Mouse (Mus musculus): ENCODE data around the gene Hivep1.

Gene Hivep1

DNA sequence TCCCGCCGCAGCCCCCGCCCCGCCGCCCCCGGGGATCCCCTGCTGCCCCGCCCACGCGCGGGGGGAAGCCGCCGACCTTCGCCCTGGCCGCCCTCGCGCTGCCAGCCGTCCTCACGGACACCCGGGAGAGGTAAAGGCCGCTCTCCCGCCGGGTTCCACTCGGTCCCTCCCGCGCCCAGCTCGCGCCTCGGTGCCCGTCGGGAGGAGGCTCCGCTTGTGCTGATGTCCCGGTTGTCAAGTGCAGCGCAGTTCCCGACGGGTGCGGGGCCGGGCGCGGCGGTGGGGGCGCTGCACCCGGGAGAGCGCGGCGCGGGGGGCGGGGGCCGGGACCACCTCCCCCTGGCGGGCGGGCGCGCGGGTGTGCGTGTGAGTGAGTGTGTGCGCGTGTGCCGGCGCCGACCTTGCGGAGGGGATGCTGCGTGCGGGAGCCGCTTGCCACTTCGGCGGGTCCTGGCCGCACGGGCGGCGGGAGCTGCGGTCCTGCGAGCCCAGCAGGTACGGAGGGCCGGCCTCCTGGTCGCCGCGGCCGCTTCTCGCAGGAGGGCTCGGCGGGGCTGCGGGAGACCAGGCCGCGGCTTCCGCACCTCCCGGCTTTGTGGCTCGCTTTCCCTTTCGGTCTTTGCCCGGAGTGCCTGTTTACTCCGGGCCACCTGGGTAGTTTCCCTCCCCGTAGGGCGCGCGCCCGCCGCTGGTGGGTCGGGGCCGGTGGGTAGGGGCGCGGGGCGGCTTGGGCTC lies at the start of gene Hivep1:
TSS of gene Hivep1 (plus strand) at position 61 of the 735 bp plus-strand sequence.
- peak; percentile 80 to 81 for DNase-seq

DNA sequence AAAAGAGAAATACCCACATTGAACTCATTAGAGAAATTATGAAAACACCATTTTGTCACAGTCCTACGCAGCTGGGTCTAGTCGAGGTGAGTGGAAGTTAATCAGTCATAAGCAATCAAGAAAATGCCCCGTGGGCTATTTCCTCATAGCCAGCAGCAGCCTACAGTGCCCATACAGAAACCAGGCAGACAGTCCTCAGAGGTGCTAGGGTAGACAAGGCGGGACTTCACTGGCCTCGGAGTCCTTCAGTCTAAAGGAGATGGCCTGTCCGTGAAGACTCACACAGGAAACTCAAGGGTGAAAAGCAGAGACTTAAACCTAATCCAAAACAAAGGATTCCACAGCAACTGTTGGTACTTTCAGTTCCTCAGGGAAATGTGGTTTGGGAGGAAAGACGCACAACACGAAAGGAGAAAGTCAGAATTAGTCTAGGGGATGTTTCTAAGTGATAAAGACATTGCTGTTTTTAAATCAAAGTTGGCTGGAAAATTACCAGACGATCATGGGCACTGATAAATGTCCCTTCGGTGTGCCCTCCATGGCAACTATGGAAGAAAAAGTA lies 36.3 kb upstream of the Hivep1 start:
- no peak for DNase-seq

DNA sequence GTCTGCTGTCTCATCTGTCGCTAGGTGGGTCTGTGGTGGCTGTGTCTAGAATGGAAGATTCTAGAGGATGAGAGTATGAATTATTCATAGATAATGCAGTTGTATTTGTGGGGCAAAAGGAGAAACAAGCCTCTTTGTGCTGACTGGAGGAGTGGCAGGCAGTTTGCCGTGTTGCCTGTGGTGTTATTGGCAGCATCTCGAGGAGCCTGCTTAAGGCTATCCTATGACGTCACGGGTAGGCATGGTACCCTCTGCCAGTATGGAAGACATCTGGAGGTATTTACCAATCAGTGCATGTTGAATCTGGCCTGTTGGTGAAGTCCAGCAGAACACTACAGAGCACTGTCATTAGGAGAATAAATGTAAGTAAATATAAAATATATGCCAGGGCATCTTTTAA lies 35.6 kb upstream of the Hivep1 start:
- DNase-seq, result no peak

DNA sequence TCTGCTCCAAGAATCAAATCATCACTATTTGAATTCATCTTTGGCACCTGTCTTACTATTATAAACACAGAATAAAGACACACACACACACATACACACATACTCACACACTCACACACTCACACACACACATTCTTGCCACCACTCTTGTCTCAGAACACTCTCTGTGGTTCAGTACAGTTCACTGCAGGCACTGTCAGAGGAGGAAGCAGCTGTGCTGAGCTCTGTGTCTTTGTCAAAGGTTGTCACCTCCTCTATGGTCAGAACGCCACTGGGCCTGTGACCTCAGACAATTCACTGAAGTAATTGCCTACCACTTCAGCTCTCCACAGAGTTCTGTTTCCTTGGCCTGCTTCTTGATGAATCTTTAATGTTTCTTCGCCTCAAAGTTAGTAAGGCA lies 33.5 kb upstream of the Hivep1 start:
- DNase-seq, result no peak

DNA sequence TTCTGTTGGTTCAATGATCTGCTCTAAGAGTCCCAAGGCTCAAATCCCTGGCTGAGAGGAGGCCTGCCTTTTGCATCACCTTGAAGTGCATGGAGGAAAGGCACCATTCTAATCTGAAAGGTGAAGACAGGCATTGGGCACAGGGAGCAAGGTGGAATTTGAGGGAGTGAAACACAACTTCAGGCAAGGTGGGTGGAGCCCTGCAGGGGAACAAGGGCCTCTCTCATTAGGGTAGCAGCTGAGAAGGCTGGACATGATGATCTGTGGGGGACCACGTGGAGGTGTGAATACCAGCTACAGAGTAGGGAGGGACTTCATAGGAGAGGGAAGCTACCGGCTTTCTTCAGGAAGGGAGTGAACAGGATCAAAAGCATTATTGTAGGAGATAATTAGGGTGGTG lies 10.6 kb upstream of the Hivep1 start:
- DNase-seq, result no peak

DNA sequence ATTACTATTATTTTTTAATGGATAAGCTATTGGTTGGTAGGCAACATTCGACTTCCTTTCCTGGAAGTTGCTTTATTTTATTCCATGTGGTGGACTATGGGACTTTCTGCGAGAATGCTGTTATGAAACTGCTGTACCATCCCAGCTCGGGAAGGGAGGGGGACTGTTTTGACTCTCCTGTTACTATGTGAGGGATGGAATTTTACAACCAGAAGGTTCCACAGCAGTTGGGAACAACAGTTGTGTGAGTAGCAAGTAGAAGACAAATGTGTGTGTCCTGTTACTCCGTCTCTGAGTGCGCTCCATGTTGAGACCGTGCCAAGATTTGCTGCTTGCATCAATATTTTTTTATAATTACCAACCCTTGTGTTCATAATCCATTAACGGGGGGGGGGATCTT lies 8.4 kb upstream of the Hivep1 start:
- DNase-seq, result no peak

DNA sequence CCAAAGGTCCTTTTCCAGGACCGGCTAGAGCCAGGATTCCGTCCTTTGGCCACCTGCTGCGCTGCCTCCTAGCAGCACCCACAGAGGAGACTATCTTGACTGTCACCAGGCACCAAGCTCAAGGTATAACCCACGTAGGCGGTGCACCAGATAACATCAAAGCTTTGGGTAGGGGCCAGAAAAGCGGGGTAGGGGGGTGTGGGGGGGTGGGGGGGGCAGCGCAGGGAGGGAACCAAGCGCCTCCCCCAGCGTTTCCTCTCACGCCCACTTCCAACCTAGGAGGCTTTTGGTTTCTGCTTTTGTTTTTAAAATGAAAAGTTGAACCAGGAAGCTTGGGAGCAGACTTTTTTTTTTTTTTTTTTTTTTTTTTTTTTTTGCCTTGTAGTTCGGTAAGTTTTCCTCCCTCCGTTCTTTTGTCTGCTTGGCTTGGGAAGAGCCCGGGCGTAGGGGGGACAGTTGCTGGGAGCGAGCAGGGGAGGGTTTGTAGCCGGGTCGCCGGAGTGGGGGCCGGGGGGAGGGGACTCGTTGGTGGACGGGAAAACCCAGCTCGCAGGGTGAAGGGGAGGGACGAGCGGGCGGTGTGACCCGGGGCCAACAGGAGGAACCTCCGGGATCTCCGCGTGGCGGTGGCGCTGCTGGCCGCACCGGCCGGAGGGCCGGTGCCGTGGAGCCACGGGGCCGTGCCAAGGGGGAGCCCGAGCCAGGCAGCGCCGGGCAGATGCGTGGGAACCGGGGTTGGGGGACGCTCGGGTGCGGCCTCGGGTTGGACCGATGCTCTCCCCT lies 2.6 kb upstream of the Hivep1 start:
- peak; percentile 76 for DNase-seq

DNA sequence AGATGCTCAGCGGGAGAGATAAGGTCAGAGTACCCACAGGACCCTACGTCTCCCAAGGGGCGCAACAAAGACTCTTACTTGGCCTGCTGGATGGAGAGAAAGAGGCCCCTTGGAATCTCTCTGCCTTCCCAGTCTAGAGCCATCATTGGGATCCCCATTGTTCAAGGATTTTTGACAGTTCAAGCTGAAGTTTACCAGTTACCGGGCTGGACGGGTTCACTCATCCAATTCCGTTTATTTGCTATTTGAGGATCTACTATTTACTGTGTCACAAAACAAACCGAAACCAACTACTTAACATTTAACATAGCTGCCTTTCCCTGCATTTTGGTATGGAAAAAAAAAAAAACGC lies 2.1 kb upstream of the Hivep1 start:
- no peak for DNase-seq

DNA sequence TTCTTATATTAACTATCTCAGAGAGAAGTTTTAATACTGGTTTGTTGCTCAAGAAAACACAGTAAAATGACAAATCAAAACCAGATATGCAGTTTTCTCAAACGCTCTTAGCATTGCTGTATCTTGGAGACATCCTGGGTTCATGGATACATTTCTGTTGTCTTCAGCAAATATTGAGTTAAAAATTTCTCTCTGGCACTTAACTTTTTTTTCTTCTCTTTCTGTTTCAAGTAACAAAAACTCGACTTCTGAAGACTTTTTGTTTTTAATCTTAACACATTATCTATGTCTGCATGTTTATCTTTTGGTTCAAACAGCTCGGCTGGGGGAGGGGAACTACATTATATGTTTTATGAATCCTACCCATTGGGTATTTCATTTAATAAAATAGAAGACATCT lies 1.7 kb upstream of the Hivep1 start:
- no peak for DNase-seq

DNA sequence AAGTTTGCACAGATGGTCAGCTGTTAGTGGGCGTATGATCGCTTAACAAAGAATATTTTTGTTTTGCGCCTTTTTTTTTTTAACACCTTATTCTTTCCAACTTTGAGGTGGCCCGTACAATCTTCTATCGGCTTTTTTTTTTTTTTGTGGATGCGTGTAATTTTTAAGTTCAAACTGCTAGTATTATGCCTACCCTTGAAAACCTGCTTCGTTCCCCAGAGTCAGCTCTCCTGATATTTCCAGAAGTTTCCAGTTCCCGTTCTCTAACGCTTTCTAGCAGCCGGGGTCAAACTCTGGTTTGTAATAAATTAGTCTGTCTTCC lies 980 bp upstream of the Hivep1 start:
- DNase-seq, result no peak

DNA sequence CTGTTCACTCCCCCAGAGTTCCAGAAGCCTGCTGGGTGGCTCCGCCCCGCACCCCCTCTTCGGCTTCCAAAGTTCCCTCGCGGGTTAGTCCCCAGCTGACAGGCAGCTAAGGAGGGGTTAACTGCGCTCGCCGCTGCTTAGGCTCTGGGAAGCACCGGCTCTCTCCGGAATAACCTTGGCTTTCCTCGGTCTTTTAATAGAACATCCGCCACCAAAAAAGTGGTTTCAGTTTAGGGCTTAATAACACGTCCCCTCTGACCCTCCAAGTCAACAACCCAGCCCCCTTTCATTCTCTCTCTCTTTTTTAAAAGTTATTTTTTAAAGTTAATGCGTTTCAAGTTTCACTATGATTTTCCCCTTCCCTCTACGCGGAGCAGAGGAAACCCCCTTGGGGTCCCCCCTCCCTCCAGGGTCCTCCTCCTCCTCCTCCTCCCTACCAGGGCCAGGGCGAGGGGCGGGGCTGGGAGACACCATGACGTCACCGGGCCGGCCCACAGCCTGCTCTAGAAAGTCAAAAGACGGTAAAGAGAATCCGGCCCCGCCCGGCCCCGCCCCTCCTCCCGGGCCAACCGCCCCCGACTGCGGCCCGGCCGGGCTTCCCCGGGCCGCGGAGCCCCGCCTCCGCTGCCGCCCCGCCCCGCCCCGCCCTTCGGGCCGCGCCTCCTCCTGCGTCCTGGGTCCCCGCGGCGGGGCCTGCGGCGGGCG lies 467 bp upstream of the Hivep1 start:
- DNase-seq, result peak; percentile 98 to 99

DNA sequence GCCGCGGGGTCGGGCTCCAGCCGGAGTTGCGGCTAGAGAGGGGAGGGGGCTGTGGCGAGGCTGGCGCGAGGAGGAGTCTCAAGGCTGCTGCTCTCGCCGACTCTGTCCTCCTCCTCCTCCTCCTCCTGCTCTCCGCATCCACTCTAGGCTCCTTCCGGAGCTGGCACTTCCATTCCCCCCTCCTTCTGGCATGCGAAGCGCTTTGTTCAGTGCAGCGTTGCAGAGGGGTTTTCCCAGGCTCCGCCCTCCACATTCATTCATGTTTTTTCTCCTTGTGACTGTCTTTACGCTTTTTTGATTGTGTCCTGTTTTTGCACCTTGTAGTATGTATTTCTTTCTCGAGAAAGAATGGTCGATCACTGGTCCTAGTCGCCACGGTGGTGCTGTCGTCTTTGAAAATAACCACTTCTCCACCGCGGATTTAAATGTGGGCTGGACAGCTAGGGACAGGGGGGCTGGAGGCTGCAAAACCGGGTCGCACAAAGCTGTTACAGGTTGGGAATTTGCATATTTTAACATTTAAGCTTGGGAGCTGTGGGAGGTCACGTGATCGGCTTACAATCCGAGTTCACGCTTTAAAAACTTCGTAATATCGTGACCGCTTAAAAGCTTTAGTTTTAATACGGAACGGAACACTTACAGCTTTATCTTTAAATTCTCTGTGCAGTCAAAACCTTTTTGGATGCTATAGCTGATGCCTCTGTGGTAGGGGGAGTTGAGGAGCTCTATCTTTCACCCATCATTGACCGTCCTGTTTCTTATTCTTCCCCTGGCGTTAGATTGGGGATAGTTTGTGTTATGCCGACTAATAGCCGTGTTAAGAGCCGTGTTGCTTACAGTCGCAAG lies 1.1 kb downstream of the Hivep1 start:
- peak; percentile 65 to 69 for DNase-seq

DNA sequence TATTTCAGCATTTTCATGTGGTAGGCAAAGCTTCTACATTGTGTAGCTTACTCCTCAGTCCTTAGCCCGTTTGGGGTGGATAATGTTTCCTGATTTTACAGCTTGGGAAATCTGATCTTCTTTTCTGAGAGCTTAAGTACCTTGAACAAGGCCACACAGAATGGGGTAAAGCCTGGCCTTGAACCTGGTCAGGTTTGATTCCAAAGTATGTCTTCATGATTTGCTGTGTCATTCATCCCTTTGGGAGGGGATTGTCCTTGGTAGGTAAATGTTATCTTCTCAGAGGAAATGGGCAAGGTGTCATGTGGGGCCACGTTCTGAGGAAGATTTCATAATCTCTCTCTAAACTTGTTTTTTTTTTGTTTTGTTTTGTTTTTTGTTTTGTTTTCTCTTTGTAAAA lies 1.8 kb downstream of the Hivep1 start:
- no peak for DNase-seq

DNA sequence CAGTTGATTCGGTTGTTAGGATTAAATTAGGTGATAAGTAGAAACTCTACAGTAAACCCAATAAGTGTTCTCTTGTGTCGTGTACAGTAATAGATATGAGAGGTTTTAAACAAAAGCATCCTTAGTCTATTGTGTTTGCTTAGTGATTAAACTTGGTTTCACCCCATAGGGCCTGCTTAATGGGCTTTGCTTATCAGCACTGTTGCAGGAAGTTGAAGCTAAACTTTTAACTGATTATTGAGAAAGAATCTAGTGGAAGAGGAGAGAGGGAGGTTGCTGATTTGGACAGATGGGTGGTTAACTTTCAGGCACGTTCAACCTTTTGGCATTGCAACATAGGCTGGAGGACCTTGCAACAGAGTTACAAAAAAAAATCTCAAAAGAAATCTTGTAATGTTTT lies 2.3 kb downstream of the Hivep1 start:
- no peak for DNase-seq

DNA sequence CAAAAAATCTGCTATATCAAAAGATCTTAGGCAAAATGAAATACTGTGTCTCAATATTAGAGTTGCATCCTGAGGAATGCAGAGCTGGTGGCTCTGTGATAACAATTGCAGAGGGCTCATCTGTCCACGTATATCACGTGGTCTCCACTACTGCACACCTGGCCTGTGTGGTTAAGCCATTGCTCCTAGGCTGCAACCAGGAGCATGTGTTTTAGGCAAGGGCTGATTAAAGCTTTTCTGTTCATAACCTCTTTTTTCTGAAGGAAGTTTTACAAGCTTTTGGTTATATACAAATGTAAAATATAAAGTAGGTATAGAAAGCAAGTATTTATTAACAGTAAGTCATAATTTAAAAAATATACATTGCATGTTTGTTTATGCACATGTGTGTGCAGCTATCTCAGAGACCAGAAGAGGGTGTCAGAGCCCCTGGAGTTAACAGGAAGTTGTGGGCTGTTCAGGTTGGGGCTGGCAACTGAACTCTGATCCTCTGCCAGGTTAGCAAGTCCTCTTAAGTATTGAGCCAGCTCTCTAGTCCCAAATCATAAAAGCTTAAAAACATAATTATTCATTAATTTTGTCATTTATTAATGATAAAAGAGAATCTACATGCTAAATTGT lies 5.0 kb downstream of the Hivep1 start:
- no peak for DNase-seq

DNA sequence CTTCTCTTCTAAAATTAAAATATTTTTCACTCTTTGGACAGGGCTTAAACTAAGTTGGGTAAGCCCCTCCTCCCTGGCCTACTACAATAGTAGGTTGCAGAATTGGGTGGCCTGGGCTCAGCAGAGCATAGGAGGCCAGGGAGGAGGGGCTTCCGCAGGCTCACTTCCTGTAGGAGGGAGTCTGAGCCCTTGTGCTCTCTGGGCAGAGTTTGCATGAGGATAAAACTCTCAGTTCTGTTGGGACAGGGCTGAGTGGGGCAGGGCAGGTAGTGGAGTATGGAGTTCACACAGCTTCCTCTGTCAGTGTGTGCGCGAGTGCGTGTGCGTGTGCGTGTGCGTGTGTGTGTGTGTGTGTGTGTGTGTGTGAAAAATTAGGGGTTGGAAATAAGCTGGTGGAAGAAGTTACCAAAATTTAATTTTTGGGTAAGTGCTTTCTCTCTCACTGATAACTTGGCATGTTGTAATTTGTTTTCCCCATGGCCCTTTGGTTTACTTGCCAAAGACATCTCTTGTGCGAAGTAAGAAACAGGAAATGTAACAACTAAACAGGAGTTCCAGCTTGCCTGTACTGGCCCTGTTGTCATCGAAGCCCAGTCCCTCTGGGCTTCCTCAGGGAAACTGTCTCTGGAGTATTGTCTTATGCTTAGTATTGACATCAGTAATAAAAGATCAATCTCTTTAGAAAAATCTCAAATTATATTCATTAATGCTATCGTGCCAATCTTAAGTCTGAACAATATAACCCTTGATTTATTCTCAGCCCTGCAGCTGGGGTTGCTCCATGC lies 9.2 kb downstream of the Hivep1 start:
- DNase-seq, result no peak

DNA sequence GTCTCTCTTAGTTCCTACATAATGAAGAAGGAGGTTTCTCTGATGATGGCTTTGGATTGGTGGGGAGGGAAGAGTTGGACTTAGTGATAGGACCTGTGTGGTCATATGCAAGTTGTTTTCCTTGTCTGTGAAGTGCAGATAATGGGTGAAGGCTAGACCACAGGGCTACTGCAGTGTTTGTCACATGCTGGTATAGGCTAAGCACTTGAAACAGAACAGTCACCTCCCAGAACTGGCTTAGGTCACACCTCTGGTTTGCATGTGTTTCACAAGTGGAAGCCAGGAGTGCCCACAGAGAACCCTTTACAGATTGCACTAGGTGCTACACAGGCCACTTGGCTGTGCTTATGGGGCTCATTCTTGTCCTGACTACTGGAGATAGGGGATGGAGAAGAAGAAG lies 12.4 kb downstream of the Hivep1 start:
- no peak for DNase-seq

DNA sequence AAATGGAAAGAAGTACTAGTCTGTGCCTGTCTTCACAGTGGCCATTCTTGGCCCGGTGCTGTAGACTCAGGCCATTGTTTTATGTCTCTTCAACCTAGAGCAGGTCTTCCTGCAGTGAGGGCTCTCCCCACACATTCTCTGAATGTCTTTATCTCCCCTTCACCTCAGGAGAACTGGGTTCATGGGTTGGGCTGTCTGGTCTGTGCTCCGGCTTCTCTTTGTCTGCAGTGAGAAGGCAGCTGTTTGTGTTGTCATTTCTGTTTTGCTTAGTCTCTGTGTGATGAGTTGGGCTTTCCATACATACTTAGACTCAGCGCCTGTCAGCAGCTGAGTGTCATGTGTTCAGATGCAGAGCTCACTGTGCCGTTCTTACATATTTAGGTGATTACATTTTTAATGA lies 18.4 kb downstream of the Hivep1 start:
- no peak for DNase-seq

DNA sequence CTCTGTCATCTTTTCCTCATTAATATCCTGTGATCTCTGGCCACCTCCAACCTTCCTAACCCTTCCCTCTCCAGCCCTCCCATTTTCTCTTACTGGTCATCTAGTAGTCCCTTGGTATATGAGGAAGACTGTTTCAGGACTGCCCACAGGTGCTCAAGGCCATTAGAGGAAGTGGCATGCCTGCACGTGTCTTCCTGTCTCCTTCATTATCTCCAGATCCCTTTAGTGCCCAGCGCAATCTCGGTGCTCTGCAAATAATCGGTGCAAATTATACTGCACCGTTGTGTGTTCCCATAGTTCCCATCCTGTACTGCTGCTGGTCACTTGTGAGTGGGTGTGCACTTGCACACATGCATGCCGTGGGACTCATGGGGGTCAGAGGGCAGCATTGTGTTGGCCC lies 19.2 kb downstream of the Hivep1 start:
- DNase-seq, result no peak

DNA sequence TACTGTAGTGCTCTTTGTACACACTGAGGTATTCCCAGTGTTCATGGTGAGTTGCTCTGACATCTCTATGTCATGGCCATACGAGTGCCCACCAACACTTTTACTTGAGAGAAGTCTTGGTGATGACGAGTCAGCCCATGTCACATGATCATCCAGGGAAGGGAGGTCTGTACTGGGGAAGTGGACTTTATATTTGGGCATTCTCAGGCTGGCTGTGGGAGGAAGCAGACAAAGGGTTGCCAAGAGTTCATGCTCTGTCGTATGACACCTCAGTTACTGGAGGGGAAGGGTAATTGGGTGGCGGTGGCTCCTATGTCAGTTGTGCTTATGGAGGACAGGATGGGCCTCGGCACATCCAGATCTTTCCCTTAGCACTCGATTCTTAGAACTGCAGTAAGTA lies 21.5 kb downstream of the Hivep1 start:
- no peak for DNase-seq

DNA sequence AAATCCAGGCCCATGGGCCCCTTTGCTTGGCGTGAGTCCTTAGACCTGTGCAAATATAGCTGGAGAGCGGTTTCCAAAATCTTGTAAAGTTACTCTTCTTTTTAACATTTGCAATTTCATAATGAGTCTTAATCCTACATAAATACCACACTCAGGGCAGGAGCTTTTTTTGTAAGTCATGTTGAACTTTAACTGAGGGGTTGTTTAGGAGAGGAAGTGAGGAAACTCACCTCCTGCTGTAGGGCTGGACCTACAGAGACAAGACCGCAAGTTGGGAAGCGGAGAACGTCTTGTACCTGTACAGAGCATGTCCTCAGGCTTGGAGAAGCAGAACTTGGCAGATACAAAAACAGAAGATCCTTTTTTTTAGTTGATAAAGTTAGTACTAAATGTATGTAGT lies 23.7 kb downstream of the Hivep1 start:
- no peak for DNase-seq

Data from kidney, adult 8-10 months (tissue).